In the genomic region with DNA sequence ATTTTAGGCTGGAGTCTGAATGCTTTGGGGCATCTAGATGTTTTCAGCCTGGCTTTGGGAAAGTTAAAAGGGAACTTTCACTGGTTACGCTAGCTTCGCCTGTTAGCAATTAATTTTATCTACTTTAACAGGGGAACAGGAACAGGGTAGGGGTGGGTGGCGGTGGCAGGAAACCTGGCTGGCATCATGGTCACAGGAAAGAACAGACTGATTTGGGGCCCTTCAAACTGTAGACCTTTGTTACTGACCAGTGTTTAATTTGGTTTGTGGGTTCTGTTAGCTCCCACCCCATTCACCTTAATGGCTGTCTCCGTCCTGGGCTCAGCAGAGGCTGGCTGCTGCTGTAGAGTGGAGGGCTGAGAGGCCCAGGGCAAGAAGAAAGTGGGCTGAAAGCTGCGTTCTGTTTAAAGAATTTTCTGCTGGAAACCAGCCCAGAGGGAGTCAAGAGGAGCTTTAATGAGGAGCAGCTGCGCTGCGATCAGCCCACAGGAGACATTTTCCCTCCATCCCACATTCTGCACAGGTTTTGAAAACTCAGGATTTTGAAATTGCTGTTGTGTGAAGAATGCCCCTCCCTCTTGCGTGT, we compare ENCODE assay signal across 8 mouse cellular contexts. TPM values are rescaled to one million over a fixed set of nuclear protein-coding genes. Genes with fewer than 3 reads are reported as not detected.
DNase-seq lines count a peak whose midpoint lies in the region; ATAC-seq and TF ChIP-seq lines count a peak whose summit lies in the region.

No protein-coding gene starts in this region.

- H3K4me3 ChIP-seq in intestine, embryonic 15.5 days (replicated peaks): no peak overlapping the region
- no peak overlapping the region for H3K4me3 ChIP-seq in liver, embryonic 12.5 days
- H3K4me3 ChIP-seq in midbrain, postnatal 0 days (ENCODE audit: low read depth, low read length): no peak overlapping the region

- H3K27me3 ChIP-seq in intestine, embryonic 15.5 days (replicated peaks): no peaks in the 10 kb centered on the region
- H3K27me3 ChIP-seq in liver, embryonic 12.5 days (replicated peaks): no peaks in the 10 kb centered on the region
- no peaks in the 10 kb centered on the region for H3K27me3 ChIP-seq in midbrain, postnatal 0 days (ENCODE audit: insufficient read depth, low read length)

- DNase-seq in adrenal gland, postnatal 10 days: peak; percentile 53
- DNase-seq in adrenal gland, adult 2 months: no peak
- peak; percentile 66 for DNase-seq in embryo, embryonic 10.5 days (ENCODE audit: low spot score)
- peak; percentile 38 to 77 for DNase-seq in gastrocnemius, postnatal 4 days (ENCODE audit: low spot score in 2 of 2)
- peak; percentile 81 for DNase-seq in midbrain, postnatal 0 days (ENCODE audit: low spot score)

- H3K27ac ChIP-seq in intestine, embryonic 15.5 days: peak overlapping the region; percentile 84
- H3K27ac ChIP-seq in liver, embryonic 12.5 days: peak overlapping the region; percentile 73
- H3K27ac ChIP-seq in midbrain, postnatal 0 days (ENCODE audit: low read depth, low read length): peak overlapping the region; percentile 18; the same call in 1 of the 2 replicates

- H3K9me3 ChIP-seq in intestine, embryonic 15.5 days: no peaks in the 10 kb centered on the region
- no peaks in the 10 kb centered on the region for H3K9me3 ChIP-seq in liver, embryonic 12.5 days (replicated peaks)
- H3K9me3 ChIP-seq in midbrain, postnatal 0 days (ENCODE audit: low read length): no peaks in the 10 kb centered on the region

- 28% methylated on average over 8 of the region's 8 CpGs for WGBS in intestine, embryonic 15.5 days
- 44% methylated on average over 8 of the region's 8 CpGs for WGBS in liver, embryonic 12.5 days (ENCODE audit: insufficient replicate concordance)
- 31% methylated on average over 8 of the region's 8 CpGs for WGBS in midbrain, postnatal 0 days

- no peak overlapping the region for H3K9ac ChIP-seq in intestine, embryonic 15.5 days
- no peak overlapping the region for H3K9ac ChIP-seq in liver, embryonic 12.5 days
- no peak overlapping the region for H3K9ac ChIP-seq in midbrain, postnatal 0 days (replicated peaks; ENCODE audit: low read length, poor library complexity, severe bottlenecking)

- TF ChIP-seq CTCF in midbrain, postnatal 0 days (IDR thresholded peaks at IDR 0.05): no peak

- peak; percentile 82 for ATAC-seq in intestine, embryonic 15.5 days
- ATAC-seq in liver, embryonic 12.5 days: no peak
- peak; percentile 67; the same call in 1 of the 2 replicates for ATAC-seq in midbrain, postnatal 0 days (ENCODE audit: low FRiP score)
- ATAC-seq in CD4-positive, CD25-positive, alpha-beta regulatory T cell, adult 4 months: no peak

- H3K36me3 ChIP-seq in intestine, embryonic 15.5 days: no peaks in the 10 kb centered on the region
- H3K36me3 ChIP-seq in liver, embryonic 12.5 days: no peaks in the 10 kb centered on the region
- H3K36me3 ChIP-seq in midbrain, postnatal 0 days (ENCODE audit: insufficient read depth, low read length): no peaks in the 10 kb centered on the region

- peaks cover 40% of the 10 kb centered on the region for H3K4me1 ChIP-seq in intestine, embryonic 15.5 days (replicated peaks)
- H3K4me1 ChIP-seq in liver, embryonic 12.5 days: peaks cover 79% of the 10 kb centered on the region
- peaks cover 11% of the 10 kb centered on the region; the same call in 1 of the 2 replicates for H3K4me1 ChIP-seq in midbrain, postnatal 0 days (ENCODE audit: insufficient read depth, low read length)

- H3K4me2 ChIP-seq in intestine, embryonic 15.5 days (replicated peaks): peak overlapping the region; percentile 22; the same call in 1 of the 2 replicates
- H3K4me2 ChIP-seq in liver, embryonic 12.5 days: peak overlapping the region; percentile 17; the same call in 1 of the 2 replicates
- no peak overlapping the region for H3K4me2 ChIP-seq in midbrain, postnatal 0 days (ENCODE audit: low read depth, low read length, poor library complexity, severe bottlenecking)

RNA-seq across cellular contexts. Expression of gene Notch2, which starts 50.0 kb away (rescaled TPM):
- total RNA-seq in adrenal gland, postnatal 10 days (2021): 10 to 100 TPM; 37.0 to 48.5 TPM
- 10 to 100 TPM; 53.8 to 70.1 TPM for total RNA-seq in adrenal gland, adult 2 months (2021)
- polyA plus RNA-seq in adrenal gland, adult 2 months (2012; rRNA removed): 26.4 and 33.9 TPM in 2 replicates
- 10 to 100 TPM; 63.4 to 63.7 TPM for total RNA-seq in gastrocnemius, postnatal 4 days (2021)
- polyA plus RNA-seq in intestine, embryonic 15.5 days (2015; fragmentation: Nextera tagmentation; extraction: Ambion mirVana): 15.8 and 17.9 TPM in 2 replicates
- polyA plus RNA-seq in liver, embryonic 12.5 days (2016; fragmentation: Nextera tagmentation; extraction: Ambion mirVana): 8.7 and 10.1 TPM in 2 replicates
- total RNA-seq in midbrain, postnatal 0 days (2014; rRNA removed): 22.8 and 33.5 TPM in 2 replicates
- 5.4 and 6.1 TPM in 2 replicates for polyA plus RNA-seq in midbrain, postnatal 0 days (2015; fragmentation: Nextera tagmentation; extraction: Ambion mirVana)
- 10 to 100 TPM; 13.9 to 18.8 TPM for polyA plus RNA-seq in CD4-positive, CD25-positive, alpha-beta regulatory T cell, adult 4 months (2017; shearing (Covaris generic))

Comparison
In these comparisons a context has a peak if more than half of its experiments do, and no peak if none do; other contexts are left out.
1. ATAC-seq: peak in intestine, embryonic 15.5 days (single experiment) and midbrain, postnatal 0 days (single experiment); none in liver, embryonic 12.5 days (single experiment) and CD4-positive, CD25-positive, alpha-beta regulatory T cell, adult 4 months (single experiment).
2. H3K27ac ChIP-seq: peak in every context shown above with its lines; median percentile 84 in intestine, embryonic 15.5 days; 73 in liver, embryonic 12.5 days; 18 in midbrain, postnatal 0 days.